Mouse (Mus musculus) hindbrain, embryonic 15.5 days (tissue): ENCODE data around the gene Slc24a4. TPM values are rescaled to one million over a fixed set of nuclear protein-coding genes. Genes with fewer than 3 reads are reported as not detected.

Source experiments
- ATAC-seq: fragments of 200-750 bp; cut with Nextera tagmentation; 2 replicates; pipeline ENCODE4 v1.8.0; 2017; ENCODE audit warnings: low read depth, moderate number of reproducible peaks, moderate TSS enrichment; ENCODE audit not compliant: low FRiP score
- H3K27ac ChIP-seq: fragments of 300-500 bp; sonication (generic); replicated peaks from 2 replicates; pipeline ENCODE4 v1.5.1; 2015; ENCODE audit warnings: mild to moderate bottlenecking, inconsistent platforms
- H3K27me3 ChIP-seq: fragments of 300-500 bp; sonication (generic); 2 replicates; pipeline ENCODE4 v1.6.1; 2015; ENCODE audit warnings: control low read depth, inconsistent platforms
- H3K36me3 ChIP-seq: fragments of 300-500 bp; sonication (generic); 2 replicates; pipeline ENCODE4 v1.6.1; 2015; ENCODE audit warnings: control low read depth, inconsistent platforms
- H3K4me1 ChIP-seq: fragments of 300-500 bp; sonication (generic); replicated peaks from 2 replicates; pipeline ENCODE4 v1.6.1; 2015; ENCODE audit warnings: control low read depth, inconsistent platforms
- H3K4me2 ChIP-seq: fragments of 300-500 bp; sonication (generic); 2 replicates; pipeline ENCODE4 v1.6.1; 2015; ENCODE audit warnings: moderate library complexity, mild to moderate bottlenecking, inconsistent platforms
- H3K4me3 ChIP-seq: fragments of 300-500 bp; sonication (generic); 2 replicates; pipeline ENCODE4 v1.5.1; 2015; ENCODE audit warnings: mild to moderate bottlenecking, inconsistent platforms
- H3K9ac ChIP-seq: fragments of 300-500 bp; sonication (generic); 2 replicates; pipeline ENCODE4 v1.6.1; 2015; ENCODE audit warnings: inconsistent platforms
- H3K9me3 ChIP-seq: fragments of 300-500 bp; sonication (generic); 2 replicates; pipeline ENCODE4 v1.6.1; 2016; ENCODE audit warnings: control low read depth, inconsistent platforms
- WGBS: fragments of 180-500 bp; shearing (Covaris S2); methylation state at CpG from one replicate; pipeline ENCODE4 v1.1.7; 2015; 5-methylcytosine and 5-hydroxymethylcytosine counted together
- polyA plus RNA-seq: library from polyadenylated mRNA; unstranded; fragments of >200 nt; fragmentation: Nextera tagmentation; extraction: Ambion mirVana; gene quantifications from 2 replicates; pipeline ENCODE4 v1.2.1, GENCODE M21; 2015

Gene Slc24a4
- polyA plus RNA-seq, 1 experiment from 2014 or later = 2.7 TPM

GRCm38 (mm10) chr12:102128791-102129507, 416 bp downstream of the Slc24a4 start:
- Histone ChIP-seq H3K27ac (0 out of 2 replicates have a peak overlapping the region, but pooled peaks have one; percentile 10), H3K9ac (peak overlapping the region; percentile 50), H3K4me1 (peaks cover 29% of the 10 kb centered on the region), H3K4me3 (peak overlapping the region; percentile 64), H3K27me3 (peaks cover 41% of the 10 kb centered on the region), H3K9me3 (no peaks in the 10 kb centered on the region), H3K4me2 (peak overlapping the region; percentile 100), H3K36me3 (no peaks in the 10 kb centered on the region)
- peak; percentile 90 for ATAC-seq
- 1% methylated on average over 68 of the region's 73 CpGs for WGBS

GRCm38 (mm10) chr12:102129508-102130030, 1.0 kb downstream of the Slc24a4 start:
- Histone ChIP-seq H3K27ac (0 out of 2 replicates have a peak overlapping the region, but pooled peaks have one; percentile 10), H3K27me3 (peaks cover 41% of the 10 kb centered on the region), H3K36me3 (no peaks in the 10 kb centered on the region), H3K4me1 (peaks cover 29% of the 10 kb centered on the region), H3K4me2 (peak overlapping the region; percentile 100), H3K9ac (peak overlapping the region; percentile 50), H3K9me3 (no peaks in the 10 kb centered on the region), H3K4me3 (peak overlapping the region; percentile 64)
- WGBS = 3% methylated on average over 13 of the region's 14 CpGs
- no peak; the same call in none of the 2 replicates for ATAC-seq

GRCm38 (mm10) chr12:102139710-102140109, 11.2 kb downstream of the Slc24a4 start:
- WGBS = 81% methylated on average over 10 of the region's 10 CpGs

GRCm38 (mm10) chr12:102141330-102141729, 12.8 kb downstream of the Slc24a4 start:
- Histone ChIP-seq H3K9me3 (no peaks in the 10 kb centered on the region), H3K27ac (no peak overlapping the region), H3K4me3 (no peak overlapping the region), H3K27me3 (no peaks in the 10 kb centered on the region), H3K4me2 (no peak overlapping the region), H3K9ac (no peak overlapping the region), H3K4me1 (no peaks in the 10 kb centered on the region), H3K36me3 (no peaks in the 10 kb centered on the region)
- WGBS = 72% methylated on average over 5 of the region's 5 CpGs
- ATAC-seq = no peak

More at GRCm38 (mm10) chr12:102139710-102140109, 11.2 kb downstream of the Slc24a4 start:
- Histone ChIP-seq H3K9me3 (no peaks in the 10 kb centered on the region), H3K4me2 (no peak overlapping the region), H3K4me1 (no peaks in the 10 kb centered on the region), H3K27ac (no peak overlapping the region), H3K36me3 (no peaks in the 10 kb centered on the region), H3K4me3 (no peak overlapping the region), H3K27me3 (no peaks in the 10 kb centered on the region), H3K9ac (no peak overlapping the region)
- no peak for ATAC-seq

- Histone ChIP-seq H3K27me3 (no peaks in the 10 kb centered on the region), H3K4me3 (no peak overlapping the region), H3K9me3 (no peaks in the 10 kb centered on the region), H3K36me3 (no peaks in the 10 kb centered on the region), H3K4me2 (no peak overlapping the region), H3K9ac (no peak overlapping the region), H3K27ac (no peak overlapping the region), H3K4me1 (no peaks in the 10 kb centered on the region)
- ATAC-seq = no peak
- WGBS = 77% methylated on average over 4 of the region's 4 CpGs
Observed at GRCm38 (mm10) chr12:102147678-102148077, 19.1 kb downstream of the Slc24a4 start.

DNA sequence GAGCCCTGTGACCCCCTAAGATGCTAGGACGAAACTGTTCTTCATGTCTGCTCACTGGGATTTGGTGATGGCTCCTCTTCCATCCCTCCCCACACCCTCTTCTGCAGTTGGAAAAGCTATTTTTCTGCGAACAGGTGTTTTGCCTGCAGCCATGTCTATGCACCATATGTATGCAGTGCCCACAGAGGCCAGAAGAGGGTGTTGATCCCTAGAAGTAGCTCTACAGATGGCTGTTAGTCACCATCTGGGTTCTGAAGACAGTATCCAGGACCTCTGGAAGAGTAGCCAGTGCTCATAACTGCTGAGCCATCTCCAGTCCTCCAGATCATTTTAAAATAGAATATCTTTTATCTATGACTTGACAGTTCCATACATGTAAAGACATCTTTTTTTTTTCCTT, 20.2 kb downstream of the Slc24a4 start:
- H3K4me2 ChIP-seq = no peak overlapping the region
- no peak overlapping the region for H3K27ac ChIP-seq
- H3K9ac ChIP-seq = no peak overlapping the region
- no peaks in the 10 kb centered on the region for H3K9me3 ChIP-seq
- 69% methylated on average over 2 of the region's 2 CpGs for WGBS
- no peaks in the 10 kb centered on the region for H3K27me3 ChIP-seq
- H3K4me1 ChIP-seq = no peaks in the 10 kb centered on the region
- H3K36me3 ChIP-seq = no peaks in the 10 kb centered on the region
- no peak overlapping the region for H3K4me3 ChIP-seq
- no peak for ATAC-seq

- Histone ChIP-seq H3K27me3 (no peaks in the 10 kb centered on the region), H3K4me1 (no peaks in the 10 kb centered on the region), H3K9ac (no peak overlapping the region), H3K9me3 (no peaks in the 10 kb centered on the region), H3K27ac (no peak overlapping the region), H3K36me3 (no peaks in the 10 kb centered on the region), H3K4me2 (no peak overlapping the region), H3K4me3 (no peak overlapping the region)
- WGBS = 94% methylated on average over 7 of the region's 7 CpGs
- no peak for ATAC-seq
Observed at GRCm38 (mm10) chr12:102151185-102151584, 22.7 kb downstream of the Slc24a4 start.

DNA sequence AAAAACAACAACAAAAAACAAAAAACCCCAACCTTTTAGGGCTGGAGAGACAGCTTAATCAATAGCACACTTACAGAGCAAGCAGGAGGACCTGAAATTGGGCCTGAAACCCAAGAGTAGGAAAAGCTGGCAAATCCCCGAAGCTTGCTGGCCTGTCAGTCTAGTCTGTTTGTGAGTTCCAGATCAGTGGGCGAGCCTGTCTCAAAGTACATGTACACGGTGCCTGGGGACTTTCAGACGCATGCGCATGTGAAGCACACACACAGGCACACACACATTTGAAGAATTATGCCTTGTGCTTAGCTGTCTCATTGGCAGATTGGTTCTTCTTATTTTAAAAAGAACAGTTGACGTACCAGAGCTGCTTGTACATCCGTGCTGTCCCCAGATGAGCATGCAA, 25.3 kb downstream of the Slc24a4 start:
- Histone ChIP-seq H3K27ac (no peak overlapping the region), H3K4me3 (no peak overlapping the region), H3K4me1 (no peaks in the 10 kb centered on the region), H3K9ac (no peak overlapping the region), H3K36me3 (no peaks in the 10 kb centered on the region), H3K27me3 (no peaks in the 10 kb centered on the region), H3K9me3 (no peaks in the 10 kb centered on the region), H3K4me2 (no peak overlapping the region)
- WGBS = 89% methylated on average over 7 of the region's 7 CpGs
- ATAC-seq = no peak

DNA sequence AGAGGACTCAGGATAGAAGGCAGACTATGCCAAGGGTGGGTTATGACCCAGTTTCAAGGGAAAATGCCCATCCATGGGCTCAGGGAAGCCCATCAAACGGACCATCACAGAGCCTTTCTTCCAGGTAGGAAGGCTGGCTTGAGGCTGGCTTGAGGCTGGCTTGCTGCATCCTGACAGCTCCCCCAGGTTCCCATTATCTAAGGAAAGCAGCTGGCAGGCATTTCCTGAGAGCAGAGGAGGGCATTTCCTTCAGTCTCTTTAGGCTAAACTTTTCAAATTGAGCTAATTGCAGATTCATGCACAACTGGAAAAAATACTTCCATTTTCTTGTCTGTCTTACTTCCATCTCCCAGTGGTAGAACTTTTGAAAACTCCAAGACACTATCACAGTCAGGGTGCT, 26.3 kb downstream of the Slc24a4 start:
- no peak overlapping the region for H3K9ac ChIP-seq
- WGBS = 80% methylated on average over 1 of the region's 1 CpGs
- no peak for ATAC-seq
- H3K27ac ChIP-seq = no peak overlapping the region
- H3K4me2 ChIP-seq = no peak overlapping the region
- no peak overlapping the region for H3K4me3 ChIP-seq
- H3K9me3 ChIP-seq = no peaks in the 10 kb centered on the region
- H3K27me3 ChIP-seq = no peaks in the 10 kb centered on the region
- no peaks in the 10 kb centered on the region for H3K4me1 ChIP-seq
- H3K36me3 ChIP-seq = no peaks in the 10 kb centered on the region

DNA sequence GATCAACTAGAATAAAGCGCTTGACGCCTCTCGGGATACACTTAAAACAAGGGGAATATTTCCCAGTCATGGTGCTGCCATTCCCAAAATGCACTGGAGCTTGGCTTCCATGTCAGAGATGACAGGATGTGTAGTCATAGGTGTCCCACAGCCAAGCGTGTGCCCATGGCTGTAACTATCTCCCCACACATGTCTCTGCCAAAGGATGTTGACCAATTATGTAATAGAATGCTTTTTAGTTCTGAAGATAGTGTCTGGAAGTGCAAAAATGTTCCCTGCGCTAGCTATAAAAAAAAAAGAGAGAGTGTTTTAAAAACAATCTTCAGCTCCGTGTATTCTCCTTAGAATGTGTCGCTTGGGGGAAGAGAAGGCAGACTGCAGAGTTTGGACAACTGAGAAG, 36.1 kb downstream of the Slc24a4 start:
- no peak overlapping the region for H3K9ac ChIP-seq
- no peak overlapping the region for H3K27ac ChIP-seq
- no peak overlapping the region for H3K4me2 ChIP-seq
- 84% methylated on average over 7 of the region's 7 CpGs for WGBS
- ATAC-seq = no peak
- H3K36me3 ChIP-seq = no peaks in the 10 kb centered on the region
- peaks cover 11% of the 10 kb centered on the region; the same call in 1 of the 2 replicates for H3K4me1 ChIP-seq
- no peak overlapping the region for H3K4me3 ChIP-seq
- H3K27me3 ChIP-seq = no peaks in the 10 kb centered on the region
- H3K9me3 ChIP-seq = no peaks in the 10 kb centered on the region

DNA sequence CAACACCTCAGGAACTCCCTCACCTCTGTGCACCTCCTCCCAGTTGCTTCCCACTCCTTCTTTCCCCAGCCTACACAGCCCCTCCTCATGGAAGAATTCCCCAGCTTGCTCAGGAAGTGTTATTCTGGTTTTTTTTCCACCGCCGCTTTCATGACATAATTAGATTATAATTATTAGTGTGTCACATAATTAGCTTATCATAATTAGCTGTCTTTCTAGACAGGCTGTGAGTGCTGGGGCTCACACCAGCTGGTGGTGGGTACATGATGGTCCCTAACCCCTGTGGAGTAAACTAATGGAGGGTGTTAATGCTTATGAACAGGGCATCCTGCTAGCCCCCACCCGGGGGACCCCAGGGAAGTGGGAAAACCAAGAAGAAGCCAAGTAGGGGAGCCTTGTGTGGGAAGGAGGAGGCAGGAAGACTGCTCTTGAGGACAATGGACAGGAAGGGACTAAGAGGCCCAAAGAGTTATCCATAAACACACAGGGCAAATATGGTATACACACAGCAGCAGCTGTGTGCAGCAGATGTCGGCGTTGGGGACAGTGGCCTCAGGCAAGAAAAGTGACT, 38.2 kb downstream of the Slc24a4 start:
- Histone ChIP-seq H3K4me3 (no peak overlapping the region), H3K27me3 (no peaks in the 10 kb centered on the region), H3K9me3 (no peaks in the 10 kb centered on the region), H3K27ac (no peak overlapping the region), H3K9ac (no peak overlapping the region), H3K4me2 (no peak overlapping the region), H3K36me3 (no peaks in the 10 kb centered on the region), H3K4me1 (peaks cover 11% of the 10 kb centered on the region; the same call in 1 of the 2 replicates)
- ATAC-seq = peak; percentile 74
- WGBS = 51% methylated on average over 5 of the region's 5 CpGs

DNA sequence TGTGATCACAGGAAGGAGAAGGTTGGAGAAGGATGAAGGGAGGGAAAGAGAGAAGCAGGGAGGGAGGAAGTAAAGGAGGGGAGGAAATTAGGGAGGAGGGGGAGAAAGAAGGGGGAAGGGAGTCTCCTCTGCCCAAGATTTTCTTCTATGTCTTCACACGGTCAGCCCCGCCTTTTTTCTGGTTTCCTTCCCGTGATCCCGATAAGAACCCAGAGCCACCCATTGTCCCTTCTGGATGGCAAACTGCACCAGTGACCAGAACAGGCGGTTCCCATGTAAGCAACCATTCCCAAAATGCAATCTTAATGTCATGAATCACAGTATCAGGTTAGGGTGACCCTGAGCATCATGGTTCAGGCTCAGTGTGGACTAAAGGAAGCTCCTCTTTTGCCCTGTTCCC, 38.8 kb downstream of the Slc24a4 start:
- peaks cover 11% of the 10 kb centered on the region; the same call in 1 of the 2 replicates for H3K4me1 ChIP-seq
- H3K9me3 ChIP-seq = no peaks in the 10 kb centered on the region
- H3K4me3 ChIP-seq = no peak overlapping the region
- 81% methylated on average over 5 of the region's 5 CpGs for WGBS
- H3K27ac ChIP-seq = no peak overlapping the region
- no peak for ATAC-seq
- H3K27me3 ChIP-seq = no peaks in the 10 kb centered on the region
- no peak overlapping the region for H3K9ac ChIP-seq
- H3K4me2 ChIP-seq = no peak overlapping the region
- no peaks in the 10 kb centered on the region for H3K36me3 ChIP-seq
